Mouse (Mus musculus) mouse embryonic stem cell (cell line): ENCODE results near the gene Pde7b.

ENCODE experiments used
- in situ Hi-C, 2 experiments: fragments of 300-500 bp; cut with MboI; formaldehyde crosslinking; loops; 1 replicate in 1 of 2; 3 replicates in 1 of 2; pipeline ENCODE4 v1.14.3; 2019 to 2020; ENCODE audit warnings: low sequenced_read_pairs in 2 of 2, low pct_unique_long_range_greater_than_20kb in 1 of 2, mixed read lengths in 1 of 2; ENCODE audit not compliant: unreplicated experiment in 1 of 2

Gene Pde7b

DNA sequence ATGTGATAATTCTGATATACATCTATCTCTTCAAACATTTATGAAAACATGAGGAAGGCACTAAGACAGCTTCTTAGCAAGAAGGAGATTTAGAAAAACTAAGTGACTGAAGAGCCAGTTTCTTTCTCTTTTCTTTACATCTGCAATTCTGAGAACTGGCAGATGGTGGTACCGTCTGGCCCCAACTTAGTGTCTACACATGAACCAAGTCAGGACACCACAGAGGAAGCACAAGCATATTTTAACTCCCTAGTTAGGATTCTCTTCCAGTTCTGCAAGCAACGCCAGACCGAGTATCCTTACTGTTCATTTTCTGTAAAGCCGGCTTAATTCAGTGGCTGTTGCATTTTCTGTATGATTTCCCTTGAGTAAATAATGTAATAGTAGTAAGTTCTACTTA lies 138.9 kb downstream of the Pde7b start:
- in situ Hi-C loops = no loop called here

DNA sequence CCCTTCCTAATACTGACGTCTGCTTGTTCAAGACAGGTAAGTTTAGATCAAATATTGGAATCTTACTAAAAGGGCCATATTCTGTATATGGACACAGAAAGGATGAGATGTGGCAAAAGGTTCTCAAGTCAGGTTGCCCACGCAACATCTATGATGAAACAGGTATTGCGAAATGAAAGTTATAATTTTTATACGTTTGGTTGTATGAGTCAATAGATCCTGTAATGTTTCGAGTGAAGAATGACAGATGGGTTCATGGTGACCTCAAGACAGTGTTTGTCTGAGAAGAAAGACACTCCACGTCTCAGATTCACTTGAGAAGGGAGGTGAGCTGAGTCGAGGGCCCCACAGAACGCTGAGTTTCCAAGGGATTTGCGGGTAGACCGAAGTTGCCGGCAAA lies 149.9 kb downstream of the Pde7b start:
- in situ Hi-C loops = no loop called here

DNA sequence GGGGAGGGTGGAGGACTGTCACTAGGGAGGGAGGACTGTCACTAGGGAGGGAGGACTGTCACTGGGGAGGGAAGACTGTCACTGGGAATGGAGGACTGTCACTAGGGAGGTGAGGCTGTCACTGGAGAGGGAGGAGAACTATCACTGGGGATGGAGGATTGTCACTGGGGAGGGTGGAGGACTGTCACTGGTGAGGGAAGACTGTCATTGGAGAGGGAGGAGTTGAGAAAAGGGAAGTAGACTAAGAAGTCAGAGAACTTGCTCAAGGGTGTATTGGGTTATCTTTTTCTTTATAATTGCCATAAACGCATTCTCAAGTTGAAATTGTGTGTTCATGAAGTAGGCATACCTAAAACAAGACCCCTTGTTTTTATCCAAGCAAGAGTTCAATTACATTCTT lies 150.5 kb downstream of the Pde7b start:
- in situ Hi-C loops = no loop called here

GRCm38 (mm10) chr10:20571521-20571920 lies 153.4 kb downstream of the Pde7b start:
- in situ Hi-C loops = no loop called here

DNA sequence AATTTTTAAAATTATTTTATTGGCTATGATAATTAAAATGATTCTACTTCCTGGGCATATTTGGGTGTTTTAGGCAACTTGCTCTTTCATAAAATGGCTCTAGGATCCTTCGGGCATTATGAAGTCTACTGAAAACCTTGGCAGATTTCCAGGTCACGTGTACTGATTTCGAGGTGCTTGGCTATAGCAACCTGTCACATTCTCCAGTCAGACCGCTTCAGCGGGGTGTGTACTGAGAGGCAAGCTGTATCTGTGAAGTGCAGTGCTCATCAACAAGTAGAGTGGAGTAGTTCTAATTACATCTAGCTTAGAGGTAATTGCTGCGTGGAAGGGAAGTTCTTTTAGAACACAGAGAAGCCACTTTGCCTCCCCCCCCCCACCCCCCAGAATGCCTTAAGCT lies 156.2 kb downstream of the Pde7b start:
- in situ Hi-C loops = no loop called here

DNA sequence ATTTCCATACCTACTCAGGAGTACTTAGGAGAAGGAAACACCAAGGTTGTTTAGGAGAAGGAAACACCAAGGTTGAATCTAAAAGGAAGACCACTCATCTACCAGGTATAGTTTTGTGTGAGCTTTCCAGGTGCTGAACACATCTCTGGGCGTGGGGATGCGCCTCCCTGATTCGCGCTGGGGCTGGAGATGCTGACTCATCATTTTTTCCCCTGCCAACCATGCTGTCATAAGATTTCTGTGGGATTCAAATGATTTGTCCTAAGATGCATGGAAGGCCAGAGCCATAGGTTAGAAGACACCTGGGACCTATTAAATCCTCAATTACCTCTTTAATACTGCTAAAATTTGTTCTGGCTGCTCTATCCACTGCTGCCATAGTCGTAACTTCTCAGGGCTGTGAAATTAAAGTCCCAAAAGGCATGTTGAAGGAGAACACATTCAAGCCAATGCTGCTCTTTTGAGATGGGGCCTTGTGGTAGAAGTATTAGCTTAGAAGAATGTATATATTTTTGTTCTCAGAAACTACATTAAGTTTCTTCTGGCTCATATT lies 157.1 kb downstream of the Pde7b start:
- in situ Hi-C loops = no loop called here

DNA sequence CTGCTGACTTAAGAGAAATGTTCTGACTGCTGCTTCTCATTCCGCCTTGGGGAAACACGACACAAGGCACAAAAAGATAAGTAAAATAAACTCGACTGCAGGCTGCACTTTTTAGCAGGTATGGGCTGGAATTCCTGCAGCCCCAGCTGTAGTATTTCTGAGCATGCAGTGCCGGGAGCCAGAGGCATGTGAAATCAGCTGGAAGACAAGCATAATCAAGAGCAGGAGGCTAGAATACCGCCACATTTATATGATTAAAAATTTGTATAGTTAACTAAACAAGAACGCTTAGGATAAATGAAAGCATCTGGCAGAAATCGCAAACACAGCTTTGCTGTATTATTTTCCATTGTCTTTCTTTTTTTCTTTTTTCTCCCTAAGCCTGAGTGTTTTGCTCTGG lies 168.4 kb downstream of the Pde7b start:
- in situ Hi-C loops = no loop called here

DNA sequence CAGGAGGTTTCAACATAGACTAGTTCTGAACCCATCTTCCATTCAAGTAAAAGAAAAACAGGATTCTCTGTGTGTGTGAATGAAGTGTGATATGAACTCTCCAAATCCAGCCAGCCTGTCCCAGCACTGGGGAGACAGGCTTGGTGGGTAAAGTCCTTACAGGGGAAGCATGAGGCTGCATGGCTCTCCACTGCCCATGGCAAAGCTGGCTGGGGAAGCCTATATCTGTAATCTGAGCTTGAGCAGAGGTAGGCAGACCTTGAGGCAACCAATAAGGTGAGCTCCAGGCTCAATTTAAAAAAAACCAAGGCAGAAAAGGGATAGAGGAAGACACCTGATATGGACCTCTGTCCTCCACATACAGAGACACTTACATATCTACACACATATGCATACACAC lies 173.5 kb downstream of the Pde7b start:
- in situ Hi-C loops = no loop called here

DNA sequence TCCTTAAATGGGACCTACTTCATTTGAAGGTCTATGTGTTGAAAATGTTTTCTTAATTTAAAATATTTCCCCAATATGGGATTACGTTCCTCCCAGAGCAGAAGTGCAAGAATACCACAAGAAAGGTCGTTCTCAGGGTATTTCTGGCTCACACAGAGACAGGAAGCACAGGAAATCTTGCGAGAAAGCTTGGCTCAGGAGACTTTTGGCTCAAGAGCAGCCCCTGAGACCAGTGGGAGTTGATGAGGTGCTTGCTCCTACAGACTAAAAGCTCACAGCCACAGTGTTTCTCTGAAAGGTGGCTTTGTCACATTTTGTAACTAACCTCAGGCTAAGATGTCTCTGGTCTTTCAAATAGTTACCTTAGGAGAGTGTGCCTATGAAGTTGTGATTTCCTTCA lies 174.1 kb downstream of the Pde7b start:
- in situ Hi-C loops = no loop called here

DNA sequence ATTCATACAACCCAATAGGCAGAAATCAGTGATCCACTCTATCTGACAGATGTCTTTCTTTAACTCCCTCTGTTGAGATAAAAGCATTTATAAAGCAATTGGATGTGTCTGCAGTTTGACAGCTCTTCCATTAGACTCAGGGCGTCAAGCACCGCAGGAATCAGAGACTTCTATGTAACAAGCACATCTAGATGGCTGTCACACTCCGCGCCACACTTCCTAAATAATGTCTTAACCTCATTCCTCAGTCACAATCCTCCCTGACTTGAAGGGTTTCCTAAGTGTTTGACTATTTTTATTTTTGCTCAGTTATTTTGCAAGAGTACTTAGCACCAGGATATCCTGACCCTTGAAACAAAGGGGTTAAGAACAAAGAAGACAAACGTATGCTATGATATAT lies 174.7 kb downstream of the Pde7b start:
- in situ Hi-C loops = no loop called here

DNA sequence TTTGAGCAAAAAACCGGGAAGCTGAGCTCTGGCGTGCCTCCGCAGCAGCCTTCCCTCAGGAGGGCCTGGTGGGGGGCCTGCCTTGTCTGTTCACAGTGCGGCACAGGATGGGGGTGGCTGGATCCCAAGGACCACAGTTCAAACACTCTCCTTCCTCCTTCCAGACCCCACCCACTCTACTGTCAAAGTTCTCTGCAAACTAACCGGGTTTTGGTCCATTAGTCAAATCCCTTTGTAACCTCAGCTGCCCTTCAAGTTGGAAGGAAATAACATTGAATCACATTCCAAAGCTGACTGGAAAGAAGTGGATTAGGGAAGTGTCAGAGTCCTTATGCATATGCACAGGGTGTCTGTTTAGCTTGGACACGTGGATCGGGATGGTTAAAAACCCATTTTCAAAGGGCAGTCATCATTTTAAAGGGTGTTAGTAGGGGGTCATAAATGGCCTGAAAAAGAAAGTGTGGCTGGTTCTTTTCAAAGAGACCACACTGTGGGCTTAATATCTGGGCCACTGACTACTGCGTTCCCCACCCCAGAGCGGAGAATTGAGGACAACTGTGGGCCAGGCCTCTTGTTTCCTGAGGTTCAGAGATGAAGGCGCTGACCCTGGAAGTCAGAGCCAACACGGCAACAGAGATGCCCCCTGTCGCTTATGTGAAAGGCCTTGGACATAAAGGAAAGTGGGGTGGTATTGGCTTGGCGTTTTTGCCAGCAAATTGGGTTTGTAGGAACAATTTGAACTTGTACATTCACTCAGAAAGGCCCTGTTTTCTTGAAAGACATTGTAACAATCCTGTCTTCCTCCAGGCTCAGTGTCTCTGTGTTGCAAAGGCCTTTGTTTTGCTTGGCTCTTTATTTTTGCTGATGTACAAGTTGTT lies 175.8 kb downstream of the Pde7b start:
- in situ Hi-C loops = no loop called here

DNA sequence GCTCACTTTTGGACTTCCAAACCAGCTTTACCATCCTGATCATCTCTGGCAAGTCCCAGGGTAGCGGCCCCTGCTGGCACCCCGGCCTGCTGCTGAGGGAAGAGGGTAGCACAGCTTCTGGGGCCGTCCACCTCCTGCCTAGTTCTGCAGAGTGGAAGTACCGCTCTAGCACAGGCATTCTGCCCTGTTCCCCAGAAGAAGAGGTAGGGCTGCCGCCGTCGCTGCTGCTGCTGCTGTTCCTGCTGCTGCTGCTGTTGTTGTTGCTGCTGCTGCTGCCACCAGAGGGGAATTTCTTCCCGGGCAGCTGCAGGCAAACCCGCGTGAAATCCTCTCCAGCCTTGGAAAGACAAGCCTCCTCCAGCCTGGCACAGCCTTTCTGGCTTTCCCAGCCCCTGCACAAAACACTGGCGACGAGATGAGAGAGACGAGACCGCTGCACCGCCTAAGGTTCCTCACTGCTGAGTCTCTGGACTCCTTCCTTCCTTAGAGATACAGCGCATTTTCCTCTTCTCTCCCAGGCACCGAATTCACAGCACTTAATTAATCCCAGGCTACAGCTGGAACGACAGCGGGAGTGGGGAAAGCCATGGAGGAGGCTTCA lies 176.8 kb downstream of the Pde7b start:
- in situ Hi-C loops = no loop called here

- in situ Hi-C loops = no loop called here
These were observed 181.8 kb downstream of the Pde7b start for GRCm38 (mm10) chr10:20543121-20543520.

GRCm38 (mm10) chr10:20533811-20534210 lies 191.1 kb downstream of the Pde7b start:
- in situ Hi-C loops = no loop called here

GRCm38 (mm10) chr10:20531921-20532320 lies 193.0 kb downstream of the Pde7b start:
- in situ Hi-C loops = no loop called here

GRCm38 (mm10) chr10:20528544-20529411 lies 196.1 kb downstream of the Pde7b start:
- in situ Hi-C loops = no loop called here

DNA sequence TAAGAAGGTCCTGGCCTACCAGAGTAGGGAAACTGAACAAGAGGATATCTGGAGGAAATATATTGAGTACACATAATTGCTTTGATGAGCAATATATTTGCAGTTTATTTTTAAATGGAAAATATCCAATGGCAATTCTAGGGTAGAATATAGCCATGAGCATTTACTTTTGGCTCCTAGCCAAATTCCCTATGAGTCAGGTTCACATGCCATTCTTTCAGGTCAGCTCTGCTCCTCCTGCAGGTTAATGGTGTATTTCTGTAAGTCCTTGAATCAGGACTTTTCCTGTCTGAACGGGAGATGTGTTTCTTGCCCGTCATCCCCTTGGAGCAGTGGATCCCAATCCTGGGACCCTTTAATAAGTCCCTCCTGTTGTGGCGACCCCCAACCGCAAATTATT lies 197.1 kb downstream of the Pde7b start:
- in situ Hi-C loops = no loop called here

GRCm38 (mm10) chr10:20518529-20518889 lies 206.4 kb downstream of the Pde7b start:
- in situ Hi-C loops = no loop called here
